Mouse (Mus musculus) lung, embryonic 15.5 days (tissue): ENCODE data around the gene Lrrc8d. TPM values are rescaled to one million over a fixed set of nuclear protein-coding genes. Genes with fewer than 3 reads are reported as not detected.

ENCODE experiments used
- ATAC-seq: fragments of 200-750 bp; cut with Nextera tagmentation; 2 replicates; pipeline ENCODE4 v1.8.0; 2017; ENCODE audit warnings: moderate number of reproducible peaks, borderline replicate concordance; ENCODE audit not compliant: low FRiP score, low TSS enrichment; ENCODE audit errors: extremely low read depth
- H3K27ac ChIP-seq: fragments of 300-500 bp; sonication (generic); 2 replicates; pipeline ENCODE4 v1.5.1; 2015; ENCODE audit warnings: moderate library complexity, mild to moderate bottlenecking, inconsistent platforms
- H3K27me3 ChIP-seq: fragments of 300-500 bp; sonication (generic); 2 replicates; pipeline ENCODE4 v1.6.1; 2015; ENCODE audit warnings: inconsistent platforms
- H3K36me3 ChIP-seq: fragments of 300-500 bp; sonication (generic); 2 replicates; pipeline ENCODE4 v1.6.1; 2015; ENCODE audit warnings: inconsistent platforms
- H3K4me1 ChIP-seq: fragments of 300-500 bp; sonication (generic); 2 replicates; pipeline ENCODE4 v1.6.1; 2015; ENCODE audit warnings: inconsistent platforms
- H3K4me2 ChIP-seq: fragments of 300-500 bp; sonication (generic); 2 replicates; pipeline ENCODE4 v1.6.1; 2015; ENCODE audit warnings: inconsistent platforms, mild to moderate bottlenecking, moderate library complexity
- H3K4me3 ChIP-seq: fragments of 300-500 bp; sonication (generic); 2 replicates; pipeline ENCODE4 v1.5.1; 2015; ENCODE audit warnings: mild to moderate bottlenecking, inconsistent platforms
- H3K9ac ChIP-seq: fragments of 300-500 bp; sonication (generic); 2 replicates; pipeline ENCODE4 v1.6.1; 2015; ENCODE audit warnings: inconsistent platforms
- H3K9me3 ChIP-seq: fragments of 300-500 bp; sonication (generic); 2 replicates; pipeline ENCODE4 v1.6.1; 2016; ENCODE audit warnings: inconsistent platforms
- WGBS: fragments of 180-500 bp; shearing (Covaris S2); methylation state at CpG from one replicate; pipeline ENCODE4 v1.1.7; 2015; 5-methylcytosine and 5-hydroxymethylcytosine counted together
- polyA plus RNA-seq: library from polyadenylated mRNA; unstranded; fragments of >200 nt; fragmentation: Nextera tagmentation; extraction: Ambion mirVana; gene quantifications from 2 replicates; pipeline ENCODE4 v1.2.1, GENCODE M21; 2015

Lrrc8d gene
- polyA plus RNA-seq, 1 experiment from 2014 or later = 21.0 TPM

DNA sequence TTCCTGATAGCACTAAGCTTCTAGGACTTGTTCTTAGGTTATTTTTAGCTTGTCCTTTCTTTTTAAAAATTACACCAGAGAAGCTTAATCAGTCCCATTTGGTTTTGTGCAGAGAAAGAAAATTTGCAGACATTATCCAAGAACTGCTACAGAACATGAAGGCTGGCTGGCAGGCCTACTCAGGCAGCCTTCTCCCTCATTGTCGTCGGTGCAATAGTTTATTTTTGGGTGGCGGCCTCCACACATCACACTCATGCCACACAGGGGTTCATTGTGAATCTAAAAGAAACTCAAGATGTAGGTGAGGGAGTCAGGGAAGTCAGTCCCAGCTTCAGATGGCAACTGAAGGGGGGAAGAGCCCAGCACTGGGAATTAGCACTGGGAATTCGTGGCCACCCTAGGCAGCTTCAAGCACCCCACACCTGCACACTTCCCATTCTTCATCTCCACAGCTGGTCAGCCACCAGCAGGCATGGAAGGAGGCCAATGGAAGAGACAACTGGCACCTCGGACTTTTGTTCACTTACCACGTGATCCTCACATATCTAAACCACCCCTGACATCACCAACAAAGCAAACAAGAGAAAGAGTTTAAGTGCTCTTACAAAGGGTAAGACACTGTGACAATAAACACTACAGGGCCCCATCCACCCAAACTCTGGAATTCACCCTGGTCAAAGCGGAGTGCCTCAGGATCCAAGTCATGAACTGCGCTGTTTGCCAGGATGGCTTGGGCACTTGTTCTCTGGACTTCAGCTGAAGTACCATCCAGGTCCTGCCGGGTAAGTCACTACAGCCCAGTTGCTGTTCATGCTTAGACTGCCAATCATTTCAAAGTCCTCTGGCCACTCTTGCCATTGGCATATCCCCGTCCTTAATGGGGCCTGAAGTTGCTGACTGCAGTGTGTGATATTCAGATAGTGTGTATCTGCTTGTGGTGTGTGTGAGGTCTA, 9.0 kb upstream of the Lrrc8d start:
- no peak overlapping the region for H3K27ac ChIP-seq
- H3K36me3 ChIP-seq = no peaks in the 10 kb centered on the region
- H3K27me3 ChIP-seq = no peaks in the 10 kb centered on the region
- ATAC-seq = peak; percentile 57; the same call in 1 of the 2 replicates
- WGBS = 43% methylated on average over 10 of the region's 10 CpGs
- no peak overlapping the region for H3K4me3 ChIP-seq
- H3K9me3 ChIP-seq = no peaks in the 10 kb centered on the region
- no peak overlapping the region for H3K4me2 ChIP-seq
- H3K9ac ChIP-seq = no peak overlapping the region
- peaks cover 9% of the 10 kb centered on the region; the same call in 1 of the 2 replicates for H3K4me1 ChIP-seq

- WGBS = 78% methylated on average over 7 of the region's 7 CpGs
- Histone ChIP-seq H3K4me1 (peaks cover 9% of the 10 kb centered on the region; the same call in 1 of the 2 replicates), H3K9me3 (no peaks in the 10 kb centered on the region), H3K36me3 (no peaks in the 10 kb centered on the region), H3K4me2 (no peak overlapping the region), H3K9ac (no peak overlapping the region), H3K27ac (no peak overlapping the region), H3K4me3 (no peak overlapping the region), H3K27me3 (no peaks in the 10 kb centered on the region)
- ATAC-seq = no peak
Observed at GRCm38 (mm10) chr5:105691645-105692044, 8.1 kb upstream of the Lrrc8d start.

GRCm38 (mm10) chr5:105694339-105694930, 5.3 kb upstream of the Lrrc8d start:
- Histone ChIP-seq H3K9me3 (no peaks in the 10 kb centered on the region), H3K27me3 (no peaks in the 10 kb centered on the region; the same call in 1 of the 2 replicates), H3K27ac (no peak overlapping the region), H3K4me1 (peaks cover 18% of the 10 kb centered on the region; the same call in 1 of the 2 replicates), H3K36me3 (no peaks in the 10 kb centered on the region), H3K4me3 (no peak overlapping the region), H3K9ac (no peak overlapping the region), H3K4me2 (no peak overlapping the region)
- no peak for ATAC-seq
- WGBS = 72% methylated on average over 7 of the region's 7 CpGs

- H3K9ac ChIP-seq = no peak overlapping the region
- 65% methylated on average over 6 of the region's 6 CpGs for WGBS
- H3K9me3 ChIP-seq = no peaks in the 10 kb centered on the region
- no peak overlapping the region for H3K4me2 ChIP-seq
- H3K4me1 ChIP-seq = peaks cover 20% of the 10 kb centered on the region; the same call in 1 of the 2 replicates
- H3K4me3 ChIP-seq = no peak overlapping the region
- no peak overlapping the region for H3K27ac ChIP-seq
- no peak for ATAC-seq
- H3K36me3 ChIP-seq = no peaks in the 10 kb centered on the region
- no peaks in the 10 kb centered on the region; the same call in 1 of the 2 replicates for H3K27me3 ChIP-seq
Observed at GRCm38 (mm10) chr5:105696049-105696448, 3.7 kb upstream of the Lrrc8d start.

- no peak for ATAC-seq
- Histone ChIP-seq H3K4me3 (no peak overlapping the region), H3K4me1 (peaks cover 20% of the 10 kb centered on the region; the same call in 1 of the 2 replicates), H3K27ac (no peak overlapping the region), H3K4me2 (no peak overlapping the region), H3K9ac (no peak overlapping the region), H3K27me3 (no peaks in the 10 kb centered on the region; the same call in 1 of the 2 replicates), H3K36me3 (no peaks in the 10 kb centered on the region), H3K9me3 (no peaks in the 10 kb centered on the region)
- whole genome bisulfite sequencing = 76% methylated on average over 3 of the region's 3 CpGs
Observed at GRCm38 (mm10) chr5:105697886-105698285, 1.9 kb upstream of the Lrrc8d start.

DNA sequence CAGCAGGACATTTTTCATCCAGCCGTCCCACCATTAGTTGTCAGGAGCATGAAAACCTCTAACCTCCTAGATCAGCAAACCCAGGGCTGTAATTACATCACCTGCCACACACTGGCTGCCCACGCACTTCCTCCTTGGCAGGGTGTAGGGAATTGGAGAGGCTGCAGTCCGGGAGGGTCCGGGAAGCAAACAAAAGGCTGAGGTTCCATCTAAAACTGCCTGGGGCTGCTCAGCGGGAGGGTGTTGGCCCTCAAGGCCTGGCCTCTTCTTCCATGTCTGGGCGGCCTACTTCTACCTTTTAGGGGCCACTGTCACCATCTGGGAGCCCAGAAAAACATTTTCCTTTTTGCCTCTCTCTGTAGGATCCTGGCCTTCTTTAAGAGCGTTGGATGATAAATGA, 1.1 kb upstream of the Lrrc8d start:
- WGBS = 17% methylated on average over 7 of the region's 7 CpGs
- ATAC-seq = no peak
- peak overlapping the region; percentile 81 for H3K4me3 ChIP-seq

GRCm38 (mm10) chr5:105700070-105700851, 492 bp downstream of the Lrrc8d start:
- Histone ChIP-seq H3K4me3 (peak overlapping the region; percentile 81), H3K27me3 (no peaks in the 10 kb centered on the region; the same call in 1 of the 2 replicates), H3K4me2 (peak overlapping the region; percentile 85), H3K9me3 (no peaks in the 10 kb centered on the region), H3K36me3 (no peaks in the 10 kb centered on the region), H3K27ac (peak overlapping the region; percentile 93), H3K9ac (peak overlapping the region; percentile 81), H3K4me1 (peaks cover 37% of the 10 kb centered on the region)
- peak; percentile 75 for ATAC-seq
- WGBS = under 1% methylated on average over 95 of the region's 101 CpGs

More for the DNA sequence above, 1.1 kb upstream of the Lrrc8d start:
- Histone ChIP-seq H3K9me3 (no peaks in the 10 kb centered on the region), H3K36me3 (no peaks in the 10 kb centered on the region), H3K27ac (peak overlapping the region; percentile 93), H3K9ac (0 out of 2 replicates have a peak overlapping the region, but pooled peaks have one; percentile 81), H3K4me2 (peak overlapping the region; percentile 85), H3K4me1 (peaks cover 27% of the 10 kb centered on the region; the same call in 1 of the 2 replicates), H3K27me3 (no peaks in the 10 kb centered on the region; the same call in 1 of the 2 replicates)

- Histone ChIP-seq H3K4me2 (peak overlapping the region; percentile 85), H3K27ac (no peak overlapping the region; the same call in 1 of the 2 replicates), H3K9me3 (no peaks in the 10 kb centered on the region), H3K4me3 (peak overlapping the region; percentile 81), H3K36me3 (no peaks in the 10 kb centered on the region), H3K9ac (no peak overlapping the region), H3K4me1 (peaks cover 37% of the 10 kb centered on the region), H3K27me3 (no peaks in the 10 kb centered on the region; the same call in 1 of the 2 replicates)
- no peak for ATAC-seq
- WGBS = 49% methylated on average over 9 of the region's 9 CpGs
Observed at GRCm38 (mm10) chr5:105701326-105701725, 1.6 kb downstream of the Lrrc8d start.

GRCm38 (mm10) chr5:105701844-105702243, 2.1 kb downstream of the Lrrc8d start:
- Histone ChIP-seq H3K4me1 (peaks cover 37% of the 10 kb centered on the region), H3K4me2 (peak overlapping the region; percentile 85; the same call in 1 of the 2 replicates), H3K27ac (no peak overlapping the region)

DNA sequence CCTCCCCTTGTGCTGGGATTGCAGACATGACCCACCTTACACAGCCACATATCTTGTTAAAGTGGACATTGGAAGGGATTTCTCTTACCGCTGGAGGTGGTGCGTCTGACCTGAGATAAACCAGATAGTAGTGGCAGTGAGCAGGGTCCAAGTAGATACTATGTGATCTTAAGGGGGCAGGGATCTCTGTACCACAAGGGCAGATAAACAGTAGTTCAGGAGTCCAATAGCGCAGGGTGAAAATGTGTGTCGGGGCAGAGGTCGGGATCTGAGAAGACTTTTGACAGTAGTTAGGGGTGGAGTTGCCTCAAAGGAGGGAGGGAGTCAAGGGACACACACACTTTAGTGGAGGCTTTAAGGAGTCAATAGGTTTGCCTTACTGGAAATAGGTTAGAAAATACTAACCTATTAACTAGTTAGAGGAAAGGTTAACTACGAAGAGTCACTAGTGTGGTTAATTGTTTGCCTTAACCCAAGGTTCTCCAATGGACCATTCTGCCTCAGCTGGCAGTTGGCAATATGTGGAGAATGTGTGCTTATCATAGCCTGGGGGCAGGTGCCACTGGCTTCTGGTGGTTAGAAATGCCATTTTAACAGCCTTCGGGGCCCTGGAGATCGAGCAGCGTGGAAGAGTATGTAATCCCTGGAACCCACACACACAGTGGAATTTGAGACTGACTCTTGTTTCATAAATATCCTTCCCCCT, 3.0 kb downstream of the Lrrc8d start:
- no peak overlapping the region for H3K27ac ChIP-seq
- no peak overlapping the region for H3K4me2 ChIP-seq
- peaks cover 37% of the 10 kb centered on the region for H3K4me1 ChIP-seq
- no peak overlapping the region for H3K4me3 ChIP-seq
- no peaks in the 10 kb centered on the region for H3K9me3 ChIP-seq
- 82% methylated on average over 9 of the region's 9 CpGs for WGBS
- ATAC-seq = no peak
- no peaks in the 10 kb centered on the region for H3K36me3 ChIP-seq
- H3K9ac ChIP-seq = no peak overlapping the region
- H3K27me3 ChIP-seq = no peaks in the 10 kb centered on the region; the same call in 1 of the 2 replicates

More at GRCm38 (mm10) chr5:105701844-105702243, 2.1 kb downstream of the Lrrc8d start:
- no peak for ATAC-seq
- 61% methylated on average over 8 of the region's 8 CpGs for WGBS
- no peak overlapping the region for H3K9ac ChIP-seq
- H3K9me3 ChIP-seq = no peaks in the 10 kb centered on the region
- H3K36me3 ChIP-seq = no peaks in the 10 kb centered on the region
- no peak overlapping the region for H3K4me3 ChIP-seq
- no peaks in the 10 kb centered on the region; the same call in 1 of the 2 replicates for H3K27me3 ChIP-seq

- Histone ChIP-seq H3K27me3 (no peaks in the 10 kb centered on the region; the same call in 1 of the 2 replicates), H3K9ac (no peak overlapping the region), H3K4me3 (no peak overlapping the region), H3K36me3 (no peaks in the 10 kb centered on the region), H3K9me3 (no peaks in the 10 kb centered on the region), H3K4me1 (peaks cover 36% of the 10 kb centered on the region), H3K4me2 (no peak overlapping the region), H3K27ac (no peak overlapping the region)
- 82% methylated on average over 11 of the region's 11 CpGs for WGBS
- ATAC-seq = no peak
Observed at GRCm38 (mm10) chr5:105703286-105703655, 3.5 kb downstream of the Lrrc8d start.
